Comparison of ENCODE assay signal across 15 mouse cellular contexts in the genomic region with DNA sequence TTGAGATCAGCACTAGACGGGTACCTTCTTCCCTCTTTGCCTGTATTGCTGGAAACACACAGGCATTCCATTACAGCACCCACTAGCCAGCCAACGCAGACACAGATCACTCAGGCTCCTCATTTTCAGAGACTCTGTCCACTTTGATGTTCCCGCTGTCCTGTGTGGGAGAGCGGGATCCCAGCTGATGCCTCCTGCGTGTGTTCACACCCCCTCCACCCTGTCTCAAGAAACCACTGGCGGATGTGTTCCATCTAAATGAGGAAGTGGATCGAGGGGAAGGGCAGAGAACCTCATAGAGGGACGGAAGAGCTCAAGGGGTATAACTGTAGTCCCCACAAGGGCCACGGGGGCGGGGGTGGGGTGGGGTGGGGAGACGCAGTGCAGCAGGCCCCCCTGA. TPM values are rescaled to one million over a fixed set of nuclear protein-coding genes. Genes with fewer than 3 reads are reported as not detected.
DNase-seq lines count a peak whose midpoint lies in the region; TF ChIP-seq lines count a peak whose summit lies in the region.
"Had no signal": no experiment of that assay in that cellular context is flagged by ENCODE, and none has a peak within 500 bp of the region (broad histone marks: within the 10 kb centered on the region; RNA-seq: fewer than 3 reads in every experiment).

No protein-coding gene starts in this region.

- peak overlapping the region; percentile 58 for H3K9ac ChIP-seq in MEL (ENCODE audit: control insufficient read depth, low read depth, low read length, poor library complexity, severe bottlenecking)
- H3K9ac ChIP-seq: hindbrain, embryonic 13.5 days had no signal

- TF ChIP-seq EP300 in MEL (IDR thresholded peaks at IDR 0.05; ENCODE audit: low read depth in 1 of 2, low read length in 2 of 2) = peak; percentile 46 to 55; a peak in 1 of 4 replicates

- TF ChIP-seq RAD21 in MEL (IDR thresholded peaks at IDR 0.05; ENCODE audit: low read depth, low read length) = no peak

- H3K4me1 ChIP-seq in MEL (ENCODE audit: control insufficient read depth in 1 of 2, insufficient read depth in 2 of 2, low read length in 2 of 2) = peaks cover 4 to 22% of the 10 kb centered on the region in 2 experiments; a peak in 3 of 4 replicates
- H3K4me1 ChIP-seq: hindbrain, embryonic 13.5 days had no signal

- 0 out of 4 replicates have a peak, but pooled peaks of 1 of the 2 experiments have one; percentile 24 for TF ChIP-seq POLR2A in MEL (IDR thresholded peaks at IDR 0.05; ENCODE audit: control insufficient read depth in 1 of 2, insufficient read depth in 1 of 2, low read depth in 1 of 2, low read length in 2 of 2, poor library complexity in 1 of 2)

- no peaks in the 10 kb centered on the region for H3K27me3 ChIP-seq in MEL (ENCODE audit: control insufficient read depth in 1 of 2, insufficient read depth in 2 of 2, low read length in 2 of 2)
- H3K27me3 ChIP-seq: hindbrain, embryonic 13.5 days had no signal

- TF ChIP-seq CTCF in MEL (IDR thresholded peaks at IDR 0.05 in 2 of 3, conservative IDR thresholded peaks at IDR 0.05 in 1 of 3; ENCODE audit: control insufficient read depth in 1 of 3, insufficient read depth in 1 of 3, low read depth in 2 of 3, low read length in 3 of 3, poor library complexity in 1 of 3, severe bottlenecking in 1 of 3) = no peak

- H3K27ac ChIP-seq in MEL (ENCODE audit: control insufficient read depth, low read depth, low read length) = peak overlapping the region; percentile 51; the same call in 1 of the 2 replicates
- H3K27ac ChIP-seq: hindbrain, embryonic 13.5 days; macrophage had no signal

- no peaks in the 10 kb centered on the region for H3K79me2 ChIP-seq in MEL (ENCODE audit: control insufficient read depth, insufficient read depth, low read length, poor library complexity)

- peaks cover 0 to 8% of the 10 kb centered on the region in 2 experiments; a peak in 2 of 4 replicates for H3K36me3 ChIP-seq in MEL (ENCODE audit: control insufficient read depth in 1 of 2, insufficient read depth in 2 of 2, low read length in 2 of 2)
- H3K36me3 ChIP-seq: G1E; hindbrain, embryonic 13.5 days had no signal

- H3K4me3 ChIP-seq in MEL (ENCODE audit: control insufficient read depth in 1 of 2, insufficient read depth in 1 of 2, low read depth in 2 of 2, low read length in 2 of 2) = peak overlapping the region; percentile 54 to 56
- H3K4me3 ChIP-seq: hindbrain, embryonic 13.5 days had no signal

- H3K9me3 ChIP-seq in MEL (replicated peaks; ENCODE audit: insufficient read depth, low read length) = no peaks in the 10 kb centered on the region
- H3K9me3 ChIP-seq: G1E; hindbrain, embryonic 13.5 days had no signal

- DNase-seq in 416B (ENCODE audit: low read depth) = peak; percentile 76
- peak; percentile 90 for DNase-seq in MEL (ENCODE audit: low read depth, low spot score)
- peak; percentile 8 for DNase-seq in lung, postnatal 10 days
- DNase-seq in spleen, postnatal 10 days (ENCODE audit: low spot score in 2 of 2) = peak; percentile 24 to 48
- no peak for DNase-seq in kidney, postnatal 36 days
- DNase-seq in ovary, postnatal 14 days (ENCODE audit: low spot score) = no peak
- no peak for DNase-seq in right cerebral cortex, adult 18-20 months
- no peak for DNase-seq in ovary, adult 18-20 months (ENCODE audit: low spot score)
- DNase-seq: adrenal gland, postnatal 25 days; cerebellum, postnatal 25 days; gastrocnemius, postnatal 25 days; layer of hippocampus, adult 9-11 months had no signal

TF ChIP-seq in MEL, 35 proteins besides CTCF, POLR2A, EP300 and RAD21:
- TF ChIP-seq GATA1 (IDR thresholded peaks at IDR 0.05; ENCODE audit: low read depth, low read length) = no peak
- no peak for TF ChIP-seq SMC3 (IDR thresholded peaks at IDR 0.05; ENCODE audit: low read depth, low read length)
- TF ChIP-seq MYC (IDR thresholded peaks at IDR 0.05; ENCODE audit: low read depth, low read length) = no peak
- no peak for TF ChIP-seq CHD2 (IDR thresholded peaks at IDR 0.05; ENCODE audit: low read length)
- no peak for TF ChIP-seq ZMIZ1 (IDR thresholded peaks at IDR 0.05; ENCODE audit: low read depth, low read length)
- 0 out of 2 replicates have a peak, but pooled peaks have one; percentile 35 for TF ChIP-seq RCOR1 (IDR thresholded peaks at IDR 0.05; ENCODE audit: low read depth, low read length)
- peak; percentile 56; the same call in 1 of the 2 replicates for TF ChIP-seq MAZ (IDR thresholded peaks at IDR 0.05; ENCODE audit: low read depth, low read length)
- peak; percentile 63 for TF ChIP-seq ETS1 (IDR thresholded peaks at IDR 0.05; ENCODE audit: low read depth, low read length)
- no peak for TF ChIP-seq NELFE (IDR thresholded peaks at IDR 0.05; ENCODE audit: low read depth, low read length)
- TF ChIP-seq HCFC1 (IDR thresholded peaks at IDR 0.05; ENCODE audit: low read depth, low read length) = peak; percentile 56
- no peak for TF ChIP-seq ZC3H11A (IDR thresholded peaks at IDR 0.05; ENCODE audit: low read depth, low read length)
- TF ChIP-seq ELF1 (IDR thresholded peaks at IDR 0.05; ENCODE audit: low read depth, low read length) = peak; percentile 62; the same call in 1 of the 2 replicates
- no peak for TF ChIP-seq POLR2AphosphoS5 (IDR thresholded peaks at IDR 0.05; ENCODE audit: borderline replicate concordance, low read depth, low read length)
- TF ChIP-seq MAFK (IDR thresholded peaks at IDR 0.05; ENCODE audit: borderline replicate concordance, low read depth, low read length) = no peak
- TF ChIP-seq MAX (IDR thresholded peaks at IDR 0.05; ENCODE audit: low read length) = 0 out of 2 replicates have a peak, but pooled peaks have one; percentile 24
- no peak for TF ChIP-seq UBTF (IDR thresholded peaks at IDR 0.05; ENCODE audit: borderline replicate concordance, insufficient read depth, low read depth, low read length)
- no peak for TF ChIP-seq USF2 (IDR thresholded peaks at IDR 0.05; ENCODE audit: borderline replicate concordance in 1 of 2, insufficient read depth in 1 of 2, low read depth in 1 of 2, low read length in 2 of 2)
- TF ChIP-seq MXI1 (IDR thresholded peaks at IDR 0.05; ENCODE audit: low read depth, low read length) = no peak
- no peak for TF ChIP-seq TAL1 (IDR thresholded peaks at IDR 0.05; ENCODE audit: low read length)
- TF ChIP-seq USF1 (IDR thresholded peaks at IDR 0.05; ENCODE audit: low read depth, low read length) = no peak
- no peak for TF ChIP-seq KAT2A (conservative IDR thresholded peaks at IDR 0.05; ENCODE audit: low read depth, low read length)
- no peak for TF ChIP-seq MYB (IDR thresholded peaks at IDR 0.05; ENCODE audit: low read depth, low read length)
- TF ChIP-seq ZKSCAN1 (IDR thresholded peaks at IDR 0.05; ENCODE audit: low read depth, low read length) = no peak
- no peak for TF ChIP-seq GABPA (IDR thresholded peaks at IDR 0.05; ENCODE audit: low read depth, low read length)
- 0 out of 2 replicates have a peak, but pooled peaks have one; percentile 35 for TF ChIP-seq TCF12 (IDR thresholded peaks at IDR 0.05; ENCODE audit: low read depth, low read length)
- no peak for TF ChIP-seq ZNF384 (IDR thresholded peaks at IDR 0.05; ENCODE audit: low read depth, low read length)
- TF ChIP-seq MEF2A (IDR thresholded peaks at IDR 0.05; ENCODE audit: extremely low read depth, insufficient replicate concordance, low read depth, low read length, poor library complexity, severe bottlenecking) = no peak
- TF ChIP-seq BHLHE40 (IDR thresholded peaks at IDR 0.05; ENCODE audit: borderline replicate concordance, low read depth, low read length) = no peak
- no peak for TF ChIP-seq JUND (IDR thresholded peaks at IDR 0.05; ENCODE audit: low read depth, low read length)
- no peak for TF ChIP-seq E2F4 (IDR thresholded peaks at IDR 0.05; ENCODE audit: borderline replicate concordance, low read depth, low read length)
- peak; percentile 77 for TF ChIP-seq SIN3A (IDR thresholded peaks at IDR 0.05; ENCODE audit: low read length)

RNA-seq across cellular contexts. Expression of a gene that starts 27.6 kb away (rescaled TPM):
- total RNA-seq in MEL (2012; rRNA removed) = 40.3 and 46.3 TPM in 2 replicates
- 10 to 100 TPM in 1 of 2 experiments, not detected in 1; 54.3 TPM for polyA plus RNA-seq in MEL (2012; ENCODE audit: insufficient read depth in 1 of 2, insufficient read length in 2 of 2, low read depth in 1 of 2, low replicate concordance in 2 of 2, missing spikeins in 1 of 2)

Comparison
In these comparisons a context has a peak if more than half of its experiments do, and no peak if none do; other contexts are left out.
1. DNase-seq: peak in 416B (single experiment), MEL (single experiment), lung, postnatal 10 days (single experiment) and spleen, postnatal 10 days (2 of 2); none in kidney, postnatal 36 days (0 of 2), ovary, postnatal 14 days (single experiment), right cerebral cortex, adult 18-20 months (single experiment) and ovary, adult 18-20 months (single experiment).